Mouse (Mus musculus) CH12.LX (cell line): ENCODE results near the gene Apba2. TPM values are rescaled to one million over a fixed set of nuclear protein-coding genes. Genes with fewer than 3 reads are reported as not detected.

Source experiments
- DNase-seq: peaks from one replicate; pipeline ENCODE4 v3.0.0-alpha.2; 2013; ENCODE audit errors: extremely low read depth
- H3K27ac ChIP-seq: 2 replicates; pipeline ENCODE4 v1.5.1; 2012; ENCODE audit warnings: low read depth, mild to moderate bottlenecking, control low read depth, moderate library complexity; ENCODE audit not compliant: insufficient read depth
- H3K27me3 ChIP-seq: replicated peaks from 2 replicates; pipeline ENCODE3; 2012; ENCODE audit warnings: inconsistent platforms
- H3K36me3 ChIP-seq, 2 experiments: replicated peaks in 1 of 2; 2 replicates each; pipeline versions ENCODE3 to v1.6.1; 2012; ENCODE audit warnings: inconsistent platforms in 1 of 2, low read length in 1 of 2, mild to moderate bottlenecking in 1 of 2, mixed read lengths in 1 of 2, moderate library complexity in 1 of 2; ENCODE audit not compliant: control insufficient read depth in 1 of 2, insufficient read depth in 1 of 2
- H3K4me1 ChIP-seq, 2 experiments: 2 replicates each; pipeline ENCODE4 v1.6.1; 2012; ENCODE audit warnings: inconsistent platforms in 1 of 2, moderate library complexity in 1 of 2; ENCODE audit not compliant: insufficient read depth in 2 of 2, control insufficient read depth in 1 of 2
- H3K4me2 ChIP-seq: 2 replicates; pipeline ENCODE4 v1.6.1; 2012; ENCODE audit warnings: low read depth, mild to moderate bottlenecking, control low read depth; ENCODE audit not compliant: poor library complexity, insufficient read depth, severe bottlenecking
- H3K4me3 ChIP-seq, 3 experiments: fragments of 150-350 bp in 1 of 3; sonication (generic) in 1 of 3; replicated peaks in 1 of 3; 2 replicates each; pipeline versions ENCODE3 to v1.5.1; 2011 to 2012; ENCODE audit warnings: low read depth in 2 of 3, low read length in 2 of 3, mild to moderate bottlenecking in 2 of 3, moderate library complexity in 2 of 3, control low read depth in 1 of 3, improper control_type of control experiment in 1 of 3, inconsistent platforms in 1 of 3, mixed read lengths in 1 of 3; ENCODE audit not compliant: poor library complexity in 1 of 3
- H3K79me2 ChIP-seq: replicated peaks from 2 replicates; pipeline ENCODE4 v1.6.1; 2012; ENCODE audit warnings: mild to moderate bottlenecking, moderate library complexity; ENCODE audit not compliant: control insufficient read depth, poor library complexity, insufficient read depth, severe bottlenecking; ENCODE audit errors: extremely low read depth
- H3K9ac ChIP-seq: 2 replicates; pipeline ENCODE4 v1.6.1; 2012; ENCODE audit warnings: low read depth, mild to moderate bottlenecking, control low read depth, moderate library complexity; ENCODE audit not compliant: insufficient read depth
- H3K9me3 ChIP-seq: replicated peaks from 2 replicates; pipeline ENCODE3; 2012; ENCODE audit warnings: low read length, inconsistent platforms, mixed read lengths
- CHD2 ChIP-seq: IDR thresholded peaks from 2 replicates; pipeline ENCODE4 v1.6.1; 2011; ENCODE audit warnings: low read length, improper control_type of control experiment
- CTCF ChIP-seq, 2 experiments: IDR thresholded peaks in 1 of 2; conservative IDR thresholded peaks in 1 of 2; 2 replicates each; pipeline ENCODE4 v1.5.1; 2011 to 2012; ENCODE audit warnings: low read depth in 2 of 2, low read length in 2 of 2, improper control_type of control experiment in 1 of 2, inconsistent platforms in 1 of 2, mild to moderate bottlenecking in 1 of 2, moderate library complexity in 1 of 2
- EP300 ChIP-seq: IDR thresholded peaks from 2 replicates; pipeline ENCODE4 v1.6.1; 2011; ENCODE audit warnings: low read length, improper control_type of control experiment
- ETS1 ChIP-seq: conservative IDR thresholded peaks from 2 replicates; pipeline ENCODE4 v1.6.1; 2012; ENCODE audit warnings: low read depth, mild to moderate bottlenecking, inconsistent platforms, low read length, improper control_type of control experiment, moderate library complexity
- GABPA ChIP-seq: IDR thresholded peaks from 2 replicates; pipeline ENCODE4 v1.6.1; 2012; ENCODE audit warnings: low read depth, low read length, improper control_type of control experiment, inconsistent platforms; ENCODE audit not compliant: insufficient replicate concordance
- KAT2A ChIP-seq: IDR thresholded peaks from 2 replicates; pipeline ENCODE4 v1.6.1; 2012; ENCODE audit warnings: low read length, improper control_type of control experiment, inconsistent platforms; ENCODE audit not compliant: insufficient replicate concordance
- MAFK ChIP-seq: IDR thresholded peaks from 2 replicates; pipeline ENCODE4 v1.6.1; 2011; ENCODE audit warnings: low read length, improper control_type of control experiment; ENCODE audit not compliant: insufficient replicate concordance
- MAZ ChIP-seq: IDR thresholded peaks from 2 replicates; pipeline ENCODE4 v1.6.1; 2012; ENCODE audit warnings: low read depth, mild to moderate bottlenecking, inconsistent platforms, low read length, improper control_type of control experiment, moderate library complexity
- MEF2A ChIP-seq: IDR thresholded peaks from 2 replicates; pipeline ENCODE4 v1.6.1; 2014; ENCODE audit warnings: low read depth, mild to moderate bottlenecking, inconsistent platforms, low read length, improper control_type of control experiment, borderline replicate concordance
- NELFE ChIP-seq: IDR thresholded peaks from 2 replicates; pipeline ENCODE4 v1.6.1; 2011; ENCODE audit warnings: low read depth, low read length, improper control_type of control experiment
- NRF1 ChIP-seq: IDR thresholded peaks from 2 replicates; pipeline ENCODE4 v1.6.1; 2014; ENCODE audit warnings: low read depth, mild to moderate bottlenecking, inconsistent platforms, low read length, improper control_type of control experiment, moderate library complexity
- RAD21 ChIP-seq: IDR thresholded peaks from 2 replicates; pipeline ENCODE4 v1.6.1; 2011; ENCODE audit warnings: low read depth, mild to moderate bottlenecking, low read length, improper control_type of control experiment, moderate library complexity
- TBP ChIP-seq: conservative IDR thresholded peaks from 2 replicates; pipeline ENCODE4 v1.6.1; 2011; ENCODE audit warnings: low read depth, low read length, improper control_type of control experiment
- UBTF ChIP-seq: IDR thresholded peaks from 2 replicates; pipeline ENCODE4 v1.6.1; 2012; ENCODE audit warnings: low read depth, mild to moderate bottlenecking, inconsistent platforms, low read length, improper control_type of control experiment, moderate library complexity
- USF1 ChIP-seq: IDR thresholded peaks from 2 replicates; pipeline ENCODE4 v1.6.1; 2014; ENCODE audit warnings: low read depth, mild to moderate bottlenecking, inconsistent platforms, low read length, improper control_type of control experiment
- USF2 ChIP-seq: conservative IDR thresholded peaks from 2 replicates; pipeline ENCODE4 v1.6.1; 2011; ENCODE audit warnings: low read depth, low read length, improper control_type of control experiment
- ZMIZ1 ChIP-seq: IDR thresholded peaks from 2 replicates; pipeline ENCODE4 v1.6.1; 2012; ENCODE audit warnings: low read depth, mild to moderate bottlenecking, inconsistent platforms, low read length, improper control_type of control experiment
- ZNF384 ChIP-seq: IDR thresholded peaks from 2 replicates; pipeline ENCODE4 v1.6.1; 2012; ENCODE audit warnings: low read depth, low read length, improper control_type of control experiment, inconsistent platforms
- dilution Hi-C: fragments of 300-500 bp; cut with MboI; formaldehyde crosslinking; loops from 2 replicates; pipeline ENCODE4 v1.14.3; 2020; ENCODE audit warnings: low sequenced_read_pairs; ENCODE audit not compliant: extremely low pct_unique_long_range_greater_than_20kb, extremely low pct_ligation_motif_present
- in situ Hi-C: fragments of 300-500 bp; cut with MboI; formaldehyde crosslinking; loops from 3 replicates; pipeline ENCODE4 v1.14.3; 2019; ENCODE audit warnings: low sequenced_read_pairs, low pct_ligation_motif_present, low pct_unique_long_range_greater_than_20kb, mixed read lengths
- polyA plus RNA-seq: library from polyadenylated mRNA; unstranded; fragments of >175 nt; gene quantifications from 2 replicates; pipeline ENCODE4 v1.2.1, GENCODE M21; 2012; ENCODE audit warnings: low read depth; ENCODE audit not compliant: insufficient read length
- total RNA-seq, 2 experiments: library from RNA; depleted of rRNA; stranded (reverse); fragments of 300-350 nt in 1 of 2; fragments of >200 nt in 1 of 2; gene quantifications; 2 replicates each; pipeline ENCODE4 v1.2.3; 2012 to 2014

The Apba2 gene
- total and polyA plus RNA-seq, 3 experiments = 0.19 TPM; not detected in 2

DNA sequence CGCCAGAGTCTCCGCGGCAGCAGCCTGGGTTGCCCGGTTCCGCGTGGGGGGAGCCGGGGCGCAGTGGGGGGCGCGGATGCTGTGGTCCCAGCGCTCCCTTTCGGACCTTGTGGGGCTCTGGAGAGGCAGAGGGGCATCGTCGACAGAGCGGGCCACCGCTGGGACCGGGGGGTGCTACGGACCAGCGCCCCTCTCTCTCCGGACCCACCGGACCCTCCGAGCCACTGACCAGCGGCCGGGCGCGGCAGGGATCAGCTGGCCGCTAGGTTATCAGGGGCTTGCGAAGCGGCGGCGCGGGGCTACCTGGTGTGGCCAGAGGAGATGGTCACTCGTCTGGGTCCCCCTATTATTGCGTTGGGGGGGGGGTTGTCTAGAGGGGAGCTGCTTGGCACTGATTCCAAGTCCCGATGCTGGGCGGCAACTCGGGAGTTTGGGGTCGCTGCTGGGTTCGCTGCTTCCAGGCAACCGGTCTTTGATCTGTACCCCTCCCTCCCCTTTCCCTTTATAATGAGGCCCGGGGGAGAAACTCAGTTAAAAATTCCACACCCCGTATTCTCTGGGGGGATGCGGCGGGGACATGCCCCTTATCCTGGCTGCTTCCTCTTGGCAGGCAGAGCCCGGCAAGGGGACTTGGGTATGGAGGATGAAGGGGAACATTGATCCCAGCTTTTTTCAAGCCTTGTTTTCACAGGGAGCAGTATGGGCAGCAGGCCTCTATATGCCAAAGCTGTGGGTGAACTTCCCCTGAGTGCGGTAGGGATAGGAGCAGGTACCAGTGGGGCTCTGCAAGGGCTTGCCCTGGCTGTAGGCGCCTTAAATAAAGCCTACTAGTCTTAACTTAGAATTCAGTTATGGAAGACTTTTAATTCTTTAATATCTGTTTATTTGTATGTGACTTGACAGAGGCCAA lies 1.0 kb downstream of the Apba2 start:
- Histone ChIP-seq H3K4me2 (no peak overlapping the region), H3K9ac (no peak overlapping the region), H3K4me1 (no peaks in the 10 kb centered on the region), H3K79me2 (no peaks in the 10 kb centered on the region), H3K4me3 (no peak overlapping the region), H3K27ac (no peak overlapping the region), H3K27me3 (no peaks in the 10 kb centered on the region), H3K9me3 (peaks cover 11% of the 10 kb centered on the region), H3K36me3 (no peaks in the 10 kb centered on the region)
- in situ Hi-C loops (no loop called here), dilution Hi-C loops (no loop called here)
- no peak for DNase-seq
- no peak for TF ChIP-seq MAFK
- TF ChIP-seq EP300 = no peak
- no peak for TF ChIP-seq CTCF (conservative IDR thresholded peaks at IDR 0.05 in 1 of 2, IDR thresholded peaks at IDR 0.05 in 1 of 2; ENCODE audit: low read depth in 2 of 2, low read length in 2 of 2)
- no peak for TF ChIP-seq USF1

DNA sequence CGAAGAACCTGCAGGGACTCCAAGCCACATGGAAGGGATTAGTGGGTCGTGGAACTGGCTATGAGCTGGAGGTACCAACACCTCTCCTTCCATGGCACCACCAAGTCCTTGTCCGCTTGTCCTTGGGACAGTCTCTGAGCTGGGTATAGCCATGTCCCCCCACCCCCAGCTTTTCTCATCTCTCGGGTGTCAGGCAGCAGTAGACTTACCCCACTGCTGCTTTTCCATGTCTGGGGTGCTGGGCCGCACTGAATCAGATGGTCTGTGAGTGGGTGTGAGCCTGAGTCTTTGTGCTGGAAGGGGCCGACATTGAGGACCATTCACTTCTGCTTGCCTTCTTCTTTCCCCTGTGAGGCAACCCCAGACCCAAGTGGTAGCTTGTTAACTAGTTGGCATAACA lies 2.1 kb downstream of the Apba2 start:
- no peaks in the 10 kb centered on the region for H3K27me3 ChIP-seq
- no peak for DNase-seq
- H3K4me3 ChIP-seq = no peak overlapping the region
- H3K27ac ChIP-seq = no peak overlapping the region
- TF ChIP-seq MAFK (no peak), ZMIZ1 (no peak), MEF2A (no peak), EP300 (no peak), RAD21 (no peak), CHD2 (no peak), MAZ (no peak), UBTF (no peak), NELFE (no peak), NRF1 (no peak), KAT2A (no peak), USF2 (no peak), ZNF384 (no peak), GABPA (no peak), ETS1 (no peak), TBP (no peak)
- TF ChIP-seq, all 38 proteins: peak for 0
- no peaks in the 10 kb centered on the region for H3K4me1 ChIP-seq
- in situ Hi-C loops = no loop called here
- no peaks in the 10 kb centered on the region for H3K79me2 ChIP-seq
- no peaks in the 10 kb centered on the region for H3K36me3 ChIP-seq
- dilution Hi-C loops = no loop called here
- H3K9me3 ChIP-seq = peaks cover 11% of the 10 kb centered on the region
- H3K4me2 ChIP-seq = no peak overlapping the region
- no peak overlapping the region for H3K9ac ChIP-seq
